Comparison of ENCODE assay signal across 18 mouse cellular contexts in genomic region chr10:60801168-60801897, GRCm38 (mm10). TPM values are rescaled to one million over a fixed set of nuclear protein-coding genes. Genes with fewer than 3 reads are reported as not detected.
DNase-seq lines count a peak whose midpoint lies in the region; ATAC-seq and TF ChIP-seq lines count a peak whose summit lies in the region.
"Had no signal": no experiment of that assay in that cellular context is flagged by ENCODE, and none has a peak within 500 bp of the region (broad histone marks: within the 10 kb centered on the region; RNA-seq: fewer than 3 reads in every experiment).

No protein-coding gene starts in this region.

- no peak overlapping the region for H3K4me3 ChIP-seq in heart, embryonic 11.5 days (ENCODE audit: low read depth, low read length)
- H3K4me3 ChIP-seq in kidney, postnatal 0 days (replicated peaks; ENCODE audit: low read depth, low read length), result no peak overlapping the region
- no peak overlapping the region for H3K4me3 ChIP-seq in brown adipose tissue, adult 24 weeks (ENCODE audit: insufficient read depth, low read depth, low read length)
- no peak overlapping the region for H3K4me3 ChIP-seq in stomach, embryonic 14.5 days (ENCODE audit: low read depth, low read length)
- H3K4me3 ChIP-seq: embryonic facial prominence, embryonic 13.5 days; intestine, embryonic 15.5 days; liver, embryonic 15.5 days had no signal

- no peaks in the 10 kb centered on the region for H3K27me3 ChIP-seq in heart, embryonic 11.5 days (ENCODE audit: control insufficient read depth, insufficient read depth, low read length)
- no peaks in the 10 kb centered on the region for H3K27me3 ChIP-seq in kidney, postnatal 0 days (ENCODE audit: insufficient read depth, low read length)
- no peaks in the 10 kb centered on the region for H3K27me3 ChIP-seq in stomach, embryonic 14.5 days (ENCODE audit: control insufficient read depth, insufficient read depth, low read length)
- H3K27me3 ChIP-seq: intestine, embryonic 15.5 days had no signal

- no peaks in the 10 kb centered on the region for H3K36me3 ChIP-seq in heart, embryonic 11.5 days (ENCODE audit: control insufficient read depth, insufficient read depth, low read length)
- no peaks in the 10 kb centered on the region for H3K36me3 ChIP-seq in kidney, postnatal 0 days (ENCODE audit: insufficient read depth, low read length)
- H3K36me3 ChIP-seq in stomach, embryonic 14.5 days (ENCODE audit: control insufficient read depth, insufficient read depth, low read length), result no peaks in the 10 kb centered on the region
- H3K36me3 ChIP-seq: embryonic facial prominence, embryonic 13.5 days; intestine, embryonic 15.5 days; liver, embryonic 15.5 days had no signal

- peak overlapping the region; percentile 14; the same call in 1 of the 2 replicates for H3K4me2 ChIP-seq in heart, embryonic 11.5 days
- 0 out of 2 replicates have a peak overlapping the region, but pooled peaks have one; percentile 2 for H3K4me2 ChIP-seq in kidney, postnatal 0 days (ENCODE audit: low read length)
- no peak overlapping the region for H3K4me2 ChIP-seq in stomach, embryonic 14.5 days (replicated peaks; ENCODE audit: low read depth, low read length)
- H3K4me2 ChIP-seq: embryonic facial prominence, embryonic 13.5 days; intestine, embryonic 15.5 days; liver, embryonic 15.5 days had no signal

- peak overlapping the region; percentile 56 for H3K9ac ChIP-seq in heart, embryonic 11.5 days (ENCODE audit: low read depth, low read length)
- H3K9ac ChIP-seq in kidney, postnatal 0 days (ENCODE audit: low read depth, low read length), result 0 out of 2 replicates have a peak overlapping the region, but pooled peaks have one; percentile 18
- no peak overlapping the region for H3K9ac ChIP-seq in stomach, embryonic 14.5 days (replicated peaks; ENCODE audit: low read depth, low read length)
- H3K9ac ChIP-seq: embryonic facial prominence, embryonic 13.5 days; intestine, embryonic 15.5 days; liver, embryonic 15.5 days had no signal

- no peak for TF ChIP-seq CTCF in kidney, postnatal 0 days (IDR thresholded peaks at IDR 0.05; ENCODE audit: low read depth)

- peak overlapping the region; percentile 57; the same call in 1 of the 2 replicates for H3K27ac ChIP-seq in heart, embryonic 11.5 days (ENCODE audit: low read depth, low read length)
- H3K27ac ChIP-seq in kidney, postnatal 0 days, result no peak overlapping the region; the same call in 1 of the 2 replicates
- 0 out of 2 replicates have a peak overlapping the region, but pooled peaks have one; percentile 23 for H3K27ac ChIP-seq in brown adipose tissue, adult 24 weeks (replicated peaks; ENCODE audit: low read depth, low read length)
- H3K27ac ChIP-seq in stomach, embryonic 14.5 days (ENCODE audit: low read length), result peak overlapping the region; percentile 0; the same call in 1 of the 2 replicates
- H3K27ac ChIP-seq: embryonic facial prominence, embryonic 13.5 days; intestine, embryonic 15.5 days; liver, embryonic 15.5 days; macrophage had no signal

- 29% methylated on average over 11 of the region's 11 CpGs for WGBS in heart, embryonic 11.5 days (ENCODE audit: insufficient replicate concordance)
- WGBS in kidney, postnatal 0 days, result 40% methylated on average over 11 of the region's 11 CpGs
- 32% methylated on average over 11 of the region's 11 CpGs for WGBS in stomach, embryonic 14.5 days

- H3K4me1 ChIP-seq in heart, embryonic 11.5 days (ENCODE audit: control insufficient read depth, insufficient read depth, low read length), result peaks cover 94% of the 10 kb centered on the region
- peaks cover 61% of the 10 kb centered on the region for H3K4me1 ChIP-seq in kidney, postnatal 0 days (replicated peaks; ENCODE audit: insufficient read depth, low read length)
- H3K4me1 ChIP-seq in brown adipose tissue, adult 24 weeks (ENCODE audit: control insufficient read depth, insufficient read depth, insufficient read length, low read length), result peaks cover 53% of the 10 kb centered on the region
- peaks cover 22% of the 10 kb centered on the region; the same call in 1 of the 2 replicates for H3K4me1 ChIP-seq in stomach, embryonic 14.5 days (ENCODE audit: control insufficient read depth, insufficient read depth, low read length)
- H3K4me1 ChIP-seq: liver, embryonic 15.5 days had no signal

- no peaks in the 10 kb centered on the region for H3K9me3 ChIP-seq in heart, embryonic 11.5 days (replicated peaks; ENCODE audit: control insufficient read depth, low read length)
- no peaks in the 10 kb centered on the region for H3K9me3 ChIP-seq in kidney, postnatal 0 days (replicated peaks; ENCODE audit: low read length)
- no peaks in the 10 kb centered on the region for H3K9me3 ChIP-seq in stomach, embryonic 14.5 days (ENCODE audit: control insufficient read depth, low read depth, low read length)
- H3K9me3 ChIP-seq: embryonic facial prominence, embryonic 13.5 days; intestine, embryonic 15.5 days; liver, embryonic 15.5 days had no signal

- DNase-seq in heart, adult 18-20 months, result no peak
- no peak for DNase-seq in kidney, postnatal 0 days (ENCODE audit: low spot score)
- DNase-seq in kidney, postnatal 10 days, result no peak
- no peak for DNase-seq in ovary, adult 18-20 months (ENCODE audit: low spot score)
- DNase-seq: cerebellum, adult 18-20 months; gastrocnemius, postnatal 36 days; kidney, postnatal 36 days; layer of hippocampus, postnatal 36 days; thymus, adult 2 months had no signal

- no peak for ATAC-seq in heart, embryonic 11.5 days (replicated peaks; ENCODE audit: insufficient number of reproducible peaks, low FRiP score, low TSS enrichment)
- ATAC-seq in kidney, postnatal 0 days (replicated peaks; ENCODE audit: low FRiP score, low read depth), result no peak
- ATAC-seq in stomach, embryonic 14.5 days (ENCODE audit: insufficient number of reproducible peaks, insufficient read depth, low FRiP score, low read depth), result no peak
- ATAC-seq: intestine, embryonic 15.5 days; midbrain, embryonic 16.5 days had no signal

RNA-seq across cellular contexts. Expression of gene Unc5b, which starts 30.0 kb away (rescaled TPM):
- 15.0 and 15.6 TPM in 2 replicates for polyA plus RNA-seq in heart, embryonic 11.5 days (2014; fragmentation: Nextera tagmentation; extraction: Ambion mirVana)
- 10 to 100 TPM in 1 of 2 experiments, 1 to 10 TPM in 1; 8.2 to 10.4 TPM for total RNA-seq in heart, adult 18-20 months (2021)
- 7.8 TPM in 2 replicates for polyA plus RNA-seq in kidney, postnatal 0 days (2015; fragmentation: Nextera tagmentation; extraction: Ambion mirVana)
- 1.7 and 2.5 TPM in 2 replicates for polyA plus RNA-seq in brown adipose tissue, adult 24 weeks (2012; ENCODE audit: insufficient read depth, insufficient read length, missing spikeins)
- 4.2 and 4.4 TPM in 2 replicates for polyA plus RNA-seq in stomach, embryonic 14.5 days (2014; fragmentation: Nextera tagmentation; extraction: Ambion mirVana)
- total RNA-seq: common myeloid progenitor, adult 5-6 weeks had no signal

RNA-seq across cellular contexts. Expression of gene Slc29a3, which starts 48.7 kb away (rescaled TPM):
- polyA plus RNA-seq in heart, embryonic 11.5 days (2014; fragmentation: Nextera tagmentation; extraction: Ambion mirVana), result 4.6 and 4.8 TPM in 2 replicates
- 1 to 10 TPM; 3.1 to 5.5 TPM for total RNA-seq in heart, adult 18-20 months (2021)
- polyA plus RNA-seq in kidney, postnatal 0 days (2015; fragmentation: Nextera tagmentation; extraction: Ambion mirVana), result 17.8 and 19.6 TPM in 2 replicates
- 3.6 and 5.4 TPM in 2 replicates for polyA plus RNA-seq in brown adipose tissue, adult 24 weeks (2012; ENCODE audit: insufficient read depth, insufficient read length, missing spikeins)
- 8.5 TPM in 2 replicates for polyA plus RNA-seq in stomach, embryonic 14.5 days (2014; fragmentation: Nextera tagmentation; extraction: Ambion mirVana)
